Mouse (Mus musculus) CH12.LX (cell line): Measurements from ENCODE around the gene Nipsnap3b.

Experiments used
- CHD2 ChIP-seq: IDR thresholded peaks from 2 replicates; pipeline ENCODE4 v1.6.1; 2011; ENCODE audit warnings: low read length, improper control_type of control experiment
- CTCF ChIP-seq, 2 experiments: IDR thresholded peaks in 1 of 2; conservative IDR thresholded peaks in 1 of 2; 2 replicates each; pipeline ENCODE4 v1.5.1; 2011 to 2012; ENCODE audit warnings: low read depth in 2 of 2, low read length in 2 of 2, improper control_type of control experiment in 1 of 2, inconsistent platforms in 1 of 2, mild to moderate bottlenecking in 1 of 2, moderate library complexity in 1 of 2
- EP300 ChIP-seq: IDR thresholded peaks from 2 replicates; pipeline ENCODE4 v1.6.1; 2011; ENCODE audit warnings: low read length, improper control_type of control experiment
- MAFK ChIP-seq: IDR thresholded peaks from 2 replicates; pipeline ENCODE4 v1.6.1; 2011; ENCODE audit warnings: low read length, improper control_type of control experiment; ENCODE audit not compliant: insufficient replicate concordance
- MAZ ChIP-seq: IDR thresholded peaks from 2 replicates; pipeline ENCODE4 v1.6.1; 2012; ENCODE audit warnings: low read depth, mild to moderate bottlenecking, inconsistent platforms, low read length, improper control_type of control experiment, moderate library complexity
- NELFE ChIP-seq: IDR thresholded peaks from 2 replicates; pipeline ENCODE4 v1.6.1; 2011; ENCODE audit warnings: low read depth, low read length, improper control_type of control experiment
- NRF1 ChIP-seq: IDR thresholded peaks from 2 replicates; pipeline ENCODE4 v1.6.1; 2014; ENCODE audit warnings: low read depth, mild to moderate bottlenecking, inconsistent platforms, low read length, improper control_type of control experiment, moderate library complexity
- POLR2A ChIP-seq: IDR thresholded peaks from 2 replicates; pipeline ENCODE4 v1.6.1; 2011; ENCODE audit warnings: low read depth, mild to moderate bottlenecking, improper control_type of control experiment, low read length
- RCOR1 ChIP-seq: conservative IDR thresholded peaks from 2 replicates; pipeline ENCODE4 v1.6.1; 2012; ENCODE audit warnings: low read depth, mild to moderate bottlenecking, inconsistent platforms, low read length, improper control_type of control experiment
- TBP ChIP-seq: conservative IDR thresholded peaks from 2 replicates; pipeline ENCODE4 v1.6.1; 2011; ENCODE audit warnings: low read depth, low read length, improper control_type of control experiment
- TCF12 ChIP-seq: IDR thresholded peaks from 2 replicates; pipeline ENCODE4 v1.6.1; 2014; ENCODE audit warnings: low read depth, mild to moderate bottlenecking, inconsistent platforms, low read length, improper control_type of control experiment
- USF2 ChIP-seq: conservative IDR thresholded peaks from 2 replicates; pipeline ENCODE4 v1.6.1; 2011; ENCODE audit warnings: low read depth, low read length, improper control_type of control experiment
- ZMIZ1 ChIP-seq: IDR thresholded peaks from 2 replicates; pipeline ENCODE4 v1.6.1; 2012; ENCODE audit warnings: low read depth, mild to moderate bottlenecking, inconsistent platforms, low read length, improper control_type of control experiment

DNA sequence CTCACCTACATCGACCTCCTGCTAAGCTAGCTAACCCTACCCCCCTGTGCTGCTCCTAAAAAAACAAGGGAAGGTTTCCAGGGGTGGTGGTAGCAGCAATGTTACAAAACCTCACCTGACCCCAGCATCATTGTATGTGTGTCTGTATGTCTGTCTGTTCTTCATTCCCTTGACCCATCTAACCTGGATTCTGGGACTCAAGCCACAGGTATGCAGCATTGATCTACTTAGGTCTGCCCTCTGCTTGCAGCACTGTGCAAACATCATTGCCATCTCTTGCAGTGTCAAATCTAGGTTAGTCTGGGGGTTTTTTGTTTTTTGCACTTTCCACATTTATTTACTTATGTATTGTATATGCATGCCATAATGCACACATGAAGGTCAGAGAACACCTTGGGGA, 6.7 kb downstream of the Nipsnap3b start:
- TF ChIP-seq USF2 (no peak), CHD2 (no peak), MAZ (no peak), CTCF (conservative IDR thresholded peaks at IDR 0.05 in 1 of 2, IDR thresholded peaks at IDR 0.05 in 1 of 2; ENCODE audit: low read depth in 2 of 2, low read length in 2 of 2) (no peak), NRF1 (no peak), ZMIZ1 (no peak), POLR2A (no peak), NELFE (no peak), RCOR1 (no peak), MAFK (no peak), EP300 (no peak), TBP (no peak), TCF12 (no peak)
